Mouse (Mus musculus) gastrocnemius, postnatal 36 days (tissue): Measurements from ENCODE around the gene Tenm2. TPM values are rescaled to one million over a fixed set of nuclear protein-coding genes. Genes with fewer than 3 reads are reported as not detected.

Experiments
- DNase-seq, 2 experiments: peaks; one replicate each; pipeline ENCODE4 v3.0.0; 2022
- intact Hi-C: fragments of 180-260 bp; cut with DNase I; formaldehyde crosslinking; loops from one replicate; pipeline ENCODE4 v1.15.1; 2025
- long read RNA-seq, 2 experiments: library from polyadenylated mRNA; stranded (forward); transcript quantifications; one replicate each; pipeline ENCODE4 v2.0.0; 2021
- total RNA-seq, 2 experiments: library from RNA; stranded (reverse); gene quantifications; 2 replicates each; pipeline ENCODE4 v1.2.3; 2021

Gene Tenm2
- total RNA-seq, result under 1 TPM; 0.26 to 0.57 TPM
- long read RNA-seq, experiment 1, partial matches to known transcripts, result 0 of 1 reads
- long read RNA-seq, experiment 1, other reads (novel, unspliced or antisense), result 1 of 1 reads
- long read RNA-seq, experiment 2, result 0 reads

DNA sequence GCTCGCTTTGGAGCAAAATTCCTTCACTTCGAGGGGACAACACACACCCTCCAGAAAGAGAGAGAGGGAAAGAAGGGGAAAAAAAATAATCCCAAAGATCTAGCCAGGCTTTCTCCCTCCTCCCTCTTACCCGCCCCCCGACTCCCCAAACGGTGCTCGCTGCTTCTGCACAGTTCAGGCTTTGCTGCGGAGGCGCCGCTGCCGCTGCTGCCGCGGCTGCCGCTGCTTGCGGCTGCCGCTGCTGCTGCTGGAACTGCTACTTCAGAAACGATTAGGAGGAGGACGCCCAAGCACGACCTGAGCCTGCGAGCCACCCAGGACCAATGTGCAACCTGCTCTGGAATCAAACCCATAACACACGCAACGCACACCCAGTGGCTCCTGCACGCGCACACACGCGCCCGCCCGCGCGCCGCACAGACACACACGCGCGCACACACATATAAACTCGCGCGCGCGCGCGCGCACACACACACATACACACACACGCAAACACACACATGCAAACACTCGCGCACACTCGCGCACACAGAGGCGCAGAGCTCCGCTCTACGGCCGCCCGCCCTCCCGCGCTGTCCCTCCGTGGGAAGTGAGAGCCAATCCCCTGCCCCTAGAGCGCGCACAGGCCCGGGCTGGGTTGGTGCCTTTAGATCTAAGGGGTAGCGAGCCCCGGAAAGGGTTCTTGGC is at the start of gene Tenm2:
Gene Tenm2 (minus strand): TSS at position 51 of the 687 bp plus-strand sequence.
- intact Hi-C loops, result no loop called here
- DNase-seq, result no peak

GRCm38 (mm10) chr11:37285186-37285585 is 49.4 kb upstream of the Tenm2 start:
- intact Hi-C loops, result no loop called here
- DNase-seq, result no peak

DNA sequence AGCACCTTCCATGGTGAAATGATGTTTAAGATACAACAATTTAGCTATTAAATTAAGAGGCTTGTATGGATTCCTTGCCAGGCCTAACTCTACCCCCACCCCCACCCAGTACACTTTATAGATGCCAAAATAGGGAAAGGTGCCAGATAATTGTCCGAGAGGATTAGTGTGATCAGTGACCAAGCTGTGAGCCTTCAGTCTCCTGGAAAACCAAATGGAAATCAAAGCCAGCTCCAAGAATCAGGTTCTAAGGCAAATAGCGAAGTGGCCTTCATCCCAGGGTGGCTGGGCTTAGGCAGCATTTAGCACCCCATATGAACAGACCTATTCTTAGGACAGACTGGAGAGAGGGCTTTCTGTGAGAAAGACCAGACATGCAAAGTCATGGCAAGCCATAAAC is 13.0 kb upstream of the Tenm2 start:
- no peak for DNase-seq
- intact Hi-C loops, result no loop called here

DNA sequence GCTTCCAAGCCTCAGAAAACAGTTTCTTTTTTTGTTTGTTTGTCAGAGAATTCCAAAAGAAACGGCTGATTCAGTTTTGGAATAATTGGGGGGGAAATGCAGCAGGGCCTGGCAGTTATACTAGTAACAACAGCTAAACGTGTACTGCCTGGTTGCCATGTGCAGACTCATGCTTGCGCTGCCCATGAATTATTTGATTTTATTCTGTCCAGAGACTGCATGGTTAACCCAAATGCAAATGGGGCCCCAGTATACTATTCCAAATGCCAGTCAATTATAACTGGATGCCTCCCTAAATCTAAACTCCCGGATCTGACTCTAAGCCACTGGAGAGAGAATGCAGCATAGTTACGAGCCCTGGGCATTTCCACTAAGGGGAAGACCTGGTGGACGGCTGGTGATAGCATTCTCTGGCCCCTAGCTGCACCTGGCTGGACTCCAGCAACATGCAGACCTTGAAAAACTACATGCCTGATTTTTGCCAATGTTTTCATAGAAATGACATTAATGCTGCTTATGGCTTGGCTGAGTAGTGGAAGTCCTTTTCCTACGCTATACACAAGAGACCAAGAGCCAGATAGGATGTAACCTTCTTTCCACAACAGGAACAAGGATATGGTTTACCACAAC is 1.4 kb upstream of the Tenm2 start:
- intact Hi-C loops, result no loop called here
- no peak for DNase-seq

DNA sequence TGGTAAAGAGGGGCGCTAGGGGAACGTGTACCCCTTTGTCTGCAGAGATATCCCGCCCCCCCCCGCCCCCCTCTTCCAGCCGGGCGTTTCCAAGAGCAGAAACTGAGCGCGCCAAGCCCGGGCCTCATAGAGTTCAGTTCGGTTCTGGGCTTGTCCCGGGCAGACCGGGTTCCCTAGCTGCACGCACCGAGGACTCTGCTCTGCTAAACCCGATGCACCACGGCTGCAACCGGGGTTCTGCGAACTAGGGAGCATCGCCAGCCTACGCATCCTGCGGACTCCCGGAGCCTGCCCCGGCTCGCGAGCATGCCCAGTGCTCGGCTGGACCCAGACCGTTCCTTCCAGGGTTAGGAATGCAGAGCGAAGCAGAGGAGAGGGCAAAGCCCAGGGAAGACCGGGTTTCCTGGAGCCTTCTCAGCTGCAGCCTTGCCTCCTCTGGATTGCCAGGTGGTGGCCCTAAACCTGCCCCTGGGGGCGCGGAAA is 878 bp upstream of the Tenm2 start:
- intact Hi-C loops, result no loop called here
- DNase-seq, result no peak

DNA sequence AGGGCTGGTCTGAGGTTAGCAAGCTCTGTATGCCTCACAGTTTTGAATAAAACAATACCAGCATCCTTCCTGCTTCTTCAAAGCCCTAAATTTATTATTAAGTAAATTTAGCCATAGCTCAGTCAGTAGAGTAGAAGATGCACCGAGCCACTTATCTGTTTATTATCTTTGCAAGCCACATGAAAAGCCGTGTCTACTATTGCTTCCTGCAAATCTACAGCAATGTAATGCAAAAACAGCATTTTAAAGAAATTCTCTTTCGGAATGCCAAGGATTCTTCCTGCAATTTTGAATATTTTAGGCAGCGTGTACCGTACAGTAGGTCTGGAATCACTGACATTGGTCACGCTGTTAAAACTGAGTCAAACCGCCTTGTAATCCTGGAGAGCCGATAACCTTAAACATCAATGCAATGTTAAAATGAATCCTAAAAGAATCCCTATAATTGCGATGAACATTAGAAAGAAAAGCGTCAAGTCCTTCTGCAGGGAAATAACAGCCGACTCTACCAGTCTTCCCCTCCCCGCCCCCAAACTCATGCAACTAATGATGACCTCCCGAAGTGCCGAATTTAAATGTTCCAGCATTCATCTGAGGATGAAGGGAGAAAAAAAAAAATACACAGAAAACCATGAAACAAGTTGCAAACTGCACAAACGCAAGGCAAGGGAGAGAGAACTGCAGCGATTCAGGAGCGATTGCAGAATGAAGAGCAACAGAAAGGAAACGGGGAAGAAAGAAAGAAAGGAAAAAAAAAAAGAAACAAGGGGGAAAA is 556 bp downstream of the Tenm2 start:
- DNase-seq, result no peak
- intact Hi-C loops, result no loop called here

- DNase-seq, result no peak
- intact Hi-C loops, result no loop called here
These were observed 8.4 kb downstream of the Tenm2 start for GRCm38 (mm10) chr11:37227404-37227803.

GRCm38 (mm10) chr11:37226943-37227342 is 8.8 kb downstream of the Tenm2 start:
- DNase-seq, result no peak
- intact Hi-C loops, result no loop called here

DNA sequence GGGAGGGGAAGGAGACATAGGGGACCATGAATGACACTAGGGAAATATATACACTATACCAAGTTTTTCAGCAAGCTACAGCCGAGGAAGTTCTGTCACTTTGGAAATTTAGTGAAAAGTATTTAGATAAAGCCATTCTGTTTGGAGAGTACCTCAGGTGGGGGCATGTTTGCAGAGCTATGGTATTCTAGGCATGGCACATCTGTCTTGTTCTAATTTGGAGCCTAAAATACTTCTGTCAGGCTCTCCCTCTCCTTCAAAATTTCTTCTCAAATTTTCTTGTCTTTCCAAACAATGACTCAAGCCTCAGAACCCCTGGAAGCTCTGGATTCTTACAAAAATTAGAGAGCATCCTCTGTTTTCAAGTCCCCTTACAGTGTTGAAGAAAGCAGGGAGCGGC is 13.0 kb downstream of the Tenm2 start:
- intact Hi-C loops, result no loop called here
- no peak for DNase-seq

GRCm38 (mm10) chr11:37222056-37222455 is 13.7 kb downstream of the Tenm2 start:
- intact Hi-C loops, result no loop called here
- DNase-seq, result no peak

GRCm38 (mm10) chr11:37220921-37221320 is 14.8 kb downstream of the Tenm2 start:
- intact Hi-C loops, result no loop called here
- no peak for DNase-seq

GRCm38 (mm10) chr11:37186132-37186531 is 49.6 kb downstream of the Tenm2 start:
- no peak for DNase-seq
- intact Hi-C loops, result no loop called here

DNA sequence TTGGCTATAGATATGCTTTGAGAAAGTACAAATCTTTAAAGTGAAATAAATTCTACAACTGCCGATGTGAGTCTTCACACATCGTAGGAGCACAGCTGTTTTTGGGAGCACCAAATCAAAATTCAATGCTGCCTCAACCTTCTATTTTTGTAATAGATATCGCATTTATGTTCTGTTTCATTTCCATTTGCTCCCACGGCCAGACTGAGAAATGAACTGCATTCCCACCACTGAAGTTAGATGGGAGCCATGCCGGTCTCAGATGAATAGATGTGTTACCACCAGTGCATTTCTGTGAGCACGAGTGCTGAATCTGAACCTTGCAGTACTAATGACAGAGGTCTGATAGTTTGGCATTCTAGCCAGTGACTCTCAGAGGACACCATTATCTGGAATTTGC is 58.3 kb downstream of the Tenm2 start:
- no peak for DNase-seq
- intact Hi-C loops, result no loop called here

DNA sequence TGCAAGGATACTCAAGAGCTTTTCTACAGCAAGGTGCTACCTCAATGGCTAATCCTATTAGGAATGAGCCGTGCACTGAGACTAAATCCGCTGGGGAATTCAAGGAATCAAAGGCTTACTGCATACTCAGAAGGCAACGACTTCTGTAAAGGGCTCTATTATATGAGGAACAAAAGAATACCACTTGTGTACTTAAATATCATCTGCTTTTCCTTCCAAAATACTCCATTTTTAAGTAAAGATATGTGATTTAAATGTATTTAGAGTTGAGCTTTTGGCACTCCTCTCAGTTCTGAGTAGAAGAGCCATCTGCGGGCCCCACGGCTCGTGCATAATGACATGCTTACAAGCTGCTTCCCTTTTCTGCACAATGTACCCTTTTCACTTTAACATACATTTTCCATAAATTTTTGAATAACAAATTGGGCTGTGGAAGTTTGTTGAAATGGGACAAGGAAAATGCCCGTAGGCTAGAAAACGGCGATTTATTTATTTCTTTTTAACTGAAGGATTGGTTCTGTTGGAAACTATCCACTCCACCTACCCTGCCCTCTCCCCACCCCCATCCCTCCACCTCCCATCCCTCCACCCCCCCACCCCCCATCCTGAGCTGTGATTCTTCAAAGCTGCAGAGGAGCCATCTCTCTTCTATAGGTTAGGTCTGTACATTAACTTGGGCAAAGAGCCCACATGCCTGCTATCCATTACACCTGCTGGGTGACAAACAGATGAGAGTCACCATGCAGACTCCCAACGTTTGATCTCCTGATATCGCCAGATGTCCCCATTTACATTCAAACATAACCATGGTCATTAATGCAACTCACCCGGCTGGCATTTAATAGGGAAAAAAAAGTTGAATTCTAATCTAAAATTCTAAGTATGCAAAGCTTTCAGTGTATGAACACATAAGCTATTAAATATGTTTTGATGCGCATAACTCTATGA is 81.6 kb downstream of the Tenm2 start:
- intact Hi-C loops, result no loop called here
- no peak for DNase-seq

- no peak for DNase-seq
- intact Hi-C loops, result no loop called here
These were observed 82.4 kb downstream of the Tenm2 start for GRCm38 (mm10) chr11:37153382-37153781.

DNA sequence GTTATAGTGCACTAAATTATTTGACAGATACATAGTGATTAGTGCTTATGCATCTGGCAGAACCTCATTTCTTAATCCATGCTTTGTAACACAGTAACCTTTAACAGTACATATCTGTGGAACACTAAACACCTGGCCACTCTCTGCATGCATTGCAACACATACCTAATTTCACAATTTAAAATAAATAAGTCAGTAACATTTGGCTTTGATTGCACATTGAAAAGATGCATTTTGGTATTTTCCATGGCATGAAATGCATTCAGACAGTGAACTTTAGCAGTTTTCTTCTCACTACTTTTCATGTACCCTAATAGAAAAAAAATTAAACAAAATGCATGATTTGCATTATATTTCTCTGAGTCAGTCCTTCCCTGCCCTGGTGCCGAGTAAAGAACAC is 85.8 kb downstream of the Tenm2 start:
- intact Hi-C loops, result no loop called here

DNA sequence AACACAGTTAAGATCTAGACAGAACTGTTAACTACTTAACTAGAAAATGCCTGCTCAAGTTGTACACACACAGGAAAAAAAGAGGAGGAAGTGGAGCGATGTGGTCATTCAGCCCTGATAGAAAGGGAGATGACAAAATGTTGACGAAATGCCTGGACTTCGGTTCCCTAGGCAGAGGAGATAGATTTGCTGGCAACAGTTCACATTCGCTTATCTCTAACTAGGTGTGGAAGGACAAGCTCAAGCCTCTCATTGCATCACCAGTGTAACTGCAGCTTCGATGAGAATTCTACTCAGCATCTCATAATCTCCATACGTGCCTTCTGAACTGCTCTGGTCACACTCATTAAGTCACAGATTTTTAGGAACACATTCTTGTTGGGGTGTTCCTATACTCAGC is 91.8 kb downstream of the Tenm2 start:
- intact Hi-C loops, result no loop called here
- no peak for DNase-seq

More for the DNA sequence above, 85.8 kb downstream of the Tenm2 start:
- no peak for DNase-seq

GRCm38 (mm10) chr11:37143478-37143877 is 92.3 kb downstream of the Tenm2 start:
- no peak for DNase-seq
- intact Hi-C loops, result no loop called here

- DNase-seq, result no peak
- intact Hi-C loops, result no loop called here
These were observed 106.9 kb downstream of the Tenm2 start for GRCm38 (mm10) chr11:37128893-37129292.

DNA sequence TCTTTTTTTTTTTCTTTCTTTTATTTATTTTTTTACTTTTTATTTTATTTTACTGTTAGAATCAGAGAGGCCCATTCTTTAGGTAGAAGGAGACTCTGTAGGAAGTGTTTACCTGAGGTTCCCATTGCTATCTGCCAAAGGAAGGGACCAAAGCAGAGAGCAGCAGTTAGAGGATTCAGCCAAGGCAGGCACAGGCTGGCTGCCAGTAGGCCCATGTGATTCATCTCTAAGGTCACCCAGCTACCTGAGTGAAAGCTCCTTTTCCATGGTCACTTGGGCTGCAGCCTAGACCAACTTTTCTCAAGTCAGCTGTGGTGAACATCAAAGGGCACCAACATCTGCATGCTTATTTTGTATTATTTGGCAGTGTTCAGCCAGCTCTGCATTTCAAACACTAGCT is 117.7 kb downstream of the Tenm2 start:
- intact Hi-C loops, result no loop called here

More for the DNA sequence above, 117.7 kb downstream of the Tenm2 start:
- no peak for DNase-seq
